Mouse (Mus musculus) right cerebral cortex, postnatal 10 days (tissue): ENCODE measurements around the gene Pramel1.
A peak's percentile ranks its signal among the peaks of the same experiment; 100 is the strongest.
"Not testable (repeated sequence)": the region's sequence is repeated elsewhere in the genome, so short reads cannot be mapped to it uniquely, and the experiment has no call there.

Experiments used
- DNase-seq, 2 experiments: peaks; one replicate each; pipeline ENCODE4 v3.0.0; 2021; ENCODE audit warnings: low spot score in 2 of 2

Gene Pramel1

GRCm38 (mm10) chr4:143394181-143394580 lies at the start of gene Pramel1:
Gene Pramel1 (plus strand): TSS chr4:143394428.
- DNase-seq = no peak

- DNase-seq = not testable (repeated sequence)
Measured at GRCm38 (mm10) chr4:143345491-143345890, 48.7 kb upstream of the Pramel1 start.

- DNase-seq = peak; percentile 37 to 39
Measured at GRCm38 (mm10) chr4:143348678-143349077, 45.5 kb upstream of the Pramel1 start.

- DNase-seq = peak in 1 of 2 experiments; percentile 51
Measured at GRCm38 (mm10) chr4:143349484-143349906, 44.7 kb upstream of the Pramel1 start, which contains the start of gene Lrrc38. Gene Lrrc38 (plus strand): TSS chr4:143349757.

GRCm38 (mm10) chr4:143350047-143351015 lies 43.9 kb upstream of the Pramel1 start:
- DNase-seq = no peak

- DNase-seq = no peak
Measured at GRCm38 (mm10) chr4:143352301-143352700, 41.9 kb upstream of the Pramel1 start.

- DNase-seq = no peak
Measured at GRCm38 (mm10) chr4:143361520-143361919, 32.7 kb upstream of the Pramel1 start.

- no peak for DNase-seq
Measured at GRCm38 (mm10) chr4:143366415-143367041, 27.7 kb upstream of the Pramel1 start.

GRCm38 (mm10) chr4:143379480-143379879 lies 14.7 kb upstream of the Pramel1 start:
- DNase-seq = no peak

- DNase-seq = peak; percentile 49 to 54
Measured at GRCm38 (mm10) chr4:143379931-143380715, 14.1 kb upstream of the Pramel1 start.

- peak in 1 of 2 experiments; percentile 57 for DNase-seq
Measured at GRCm38 (mm10) chr4:143380716-143381004, 13.6 kb upstream of the Pramel1 start.

- peak in 1 of 2 experiments; percentile 39 for DNase-seq
Measured at GRCm38 (mm10) chr4:143382163-143382562, 12.1 kb upstream of the Pramel1 start.

GRCm38 (mm10) chr4:143383646-143384045 lies 10.6 kb upstream of the Pramel1 start:
- no peak for DNase-seq

- peak; percentile 52 to 57 for DNase-seq
Measured at GRCm38 (mm10) chr4:143388955-143389702, 5.1 kb upstream of the Pramel1 start.

GRCm38 (mm10) chr4:143411566-143412218 lies 17.5 kb downstream of the Pramel1 start:
- peak; percentile 22 to 32 for DNase-seq

- DNase-seq = peak; percentile 94 to 96
Measured at GRCm38 (mm10) chr4:143412219-143413092, 18.2 kb downstream of the Pramel1 start, which contains the start of gene Pramef8. Gene Pramef8 (plus strand): TSS chr4:143412426.

GRCm38 (mm10) chr4:143413621-143414020 lies 19.4 kb downstream of the Pramel1 start:
- DNase-seq = no peak

- no peak for DNase-seq
Measured at GRCm38 (mm10) chr4:143414121-143414520, 19.9 kb downstream of the Pramel1 start.

GRCm38 (mm10) chr4:143426770-143427169 lies 32.5 kb downstream of the Pramel1 start:
- not testable (repeated sequence) for DNase-seq
